Mouse (Mus musculus) MEL (cell line): Measurements from ENCODE around the gene Rufy4.

Source experiments
- CTCF ChIP-seq, 3 experiments: IDR thresholded peaks in 2 of 3; conservative IDR thresholded peaks in 1 of 3; 2 replicates each; pipeline ENCODE4 v1.5.1; 2011 to 2012; ENCODE audit warnings: low read length in 3 of 3, low read depth in 2 of 3, mild to moderate bottlenecking in 2 of 3, improper control_type of control experiment in 1 of 3, inconsistent platforms in 1 of 3, mixed read lengths in 1 of 3, moderate library complexity in 1 of 3; ENCODE audit not compliant: control insufficient read depth in 1 of 3, insufficient read depth in 1 of 3, poor library complexity in 1 of 3, severe bottlenecking in 1 of 3
- MAZ ChIP-seq: IDR thresholded peaks from 2 replicates; pipeline ENCODE4 v1.6.1; 2012; ENCODE audit warnings: low read depth, mild to moderate bottlenecking, inconsistent platforms, low read length, improper control_type of control experiment
- ZKSCAN1 ChIP-seq: IDR thresholded peaks from 2 replicates; pipeline ENCODE4 v1.6.1; 2012; ENCODE audit warnings: low read depth, mild to moderate bottlenecking, inconsistent platforms, low read length, improper control_type of control experiment, moderate library complexity

- no peak for TF ChIP-seq ZKSCAN1
- no peak for TF ChIP-seq CTCF (IDR thresholded peaks at IDR 0.05 in 2 of 3, conservative IDR thresholded peaks at IDR 0.05 in 1 of 3; ENCODE audit: control insufficient read depth in 1 of 3, insufficient read depth in 1 of 3, low read depth in 2 of 3, low read length in 3 of 3, poor library complexity in 1 of 3, severe bottlenecking in 1 of 3)
- no peak for TF ChIP-seq MAZ
Observed at GRCm38 (mm10) chr1:74119115-74119514, 6.2 kb upstream of the Rufy4 start.
